Mouse (Mus musculus) thymus, postnatal 0 days (tissue): Measurements from ENCODE around the gene Kdm2b. TPM values are rescaled to one million over a fixed set of nuclear protein-coding genes. Genes with fewer than 3 reads are reported as not detected.
A peak's percentile ranks its signal among the peaks of the same experiment; 100 is the strongest.

Experiments
- DNase-seq: peaks from one replicate; pipeline ENCODE4 v3.0.0-alpha.2; 2015; ENCODE audit warnings: low spot score
- polyA plus RNA-seq: library from polyadenylated mRNA; unstranded; fragments of >200 nt; fragmentation: Nextera tagmentation; extraction: Ambion mirVana; gene quantifications from 2 replicates; pipeline ENCODE4 v1.2.1, GENCODE M21; 2015

Gene Kdm2b
- polyA plus RNA-seq, 1 experiment from 2014 or later, result 29.6 TPM

- DNase-seq, result no peak
Observed at GRCm38 (mm10) chr5:122928293-122928692, 61.3 kb downstream of the Kdm2b start.

- no peak for DNase-seq
Observed at GRCm38 (mm10) chr5:122927703-122928102, 61.9 kb downstream of the Kdm2b start.

- DNase-seq, result no peak
Observed at GRCm38 (mm10) chr5:122927092-122927491, 62.5 kb downstream of the Kdm2b start.

- peak; percentile 48 for DNase-seq
Observed at GRCm38 (mm10) chr5:122926341-122926740, 63.3 kb downstream of the Kdm2b start.

DNA sequence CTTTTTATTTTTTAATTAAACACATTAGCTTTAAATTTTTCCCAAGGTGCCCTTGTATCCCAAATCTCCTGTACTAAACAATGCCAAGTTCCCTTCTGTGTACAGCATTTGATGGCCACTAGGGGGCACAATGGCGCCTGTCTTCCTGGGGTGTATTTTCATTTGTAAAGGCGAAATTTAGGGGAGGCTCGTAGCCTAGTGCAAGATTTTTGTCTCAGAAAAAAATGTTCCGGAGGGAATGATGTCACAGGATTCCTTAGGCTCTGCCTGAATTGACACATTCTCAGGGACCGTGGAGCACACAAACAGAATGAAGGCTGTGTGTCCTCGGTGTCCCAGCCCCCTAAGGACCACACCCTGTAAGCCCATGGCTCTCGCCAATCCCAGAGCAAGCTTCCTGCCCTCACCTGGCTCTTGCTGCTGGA lies 64.1 kb downstream of the Kdm2b start:
- peak; percentile 65 for DNase-seq

DNA sequence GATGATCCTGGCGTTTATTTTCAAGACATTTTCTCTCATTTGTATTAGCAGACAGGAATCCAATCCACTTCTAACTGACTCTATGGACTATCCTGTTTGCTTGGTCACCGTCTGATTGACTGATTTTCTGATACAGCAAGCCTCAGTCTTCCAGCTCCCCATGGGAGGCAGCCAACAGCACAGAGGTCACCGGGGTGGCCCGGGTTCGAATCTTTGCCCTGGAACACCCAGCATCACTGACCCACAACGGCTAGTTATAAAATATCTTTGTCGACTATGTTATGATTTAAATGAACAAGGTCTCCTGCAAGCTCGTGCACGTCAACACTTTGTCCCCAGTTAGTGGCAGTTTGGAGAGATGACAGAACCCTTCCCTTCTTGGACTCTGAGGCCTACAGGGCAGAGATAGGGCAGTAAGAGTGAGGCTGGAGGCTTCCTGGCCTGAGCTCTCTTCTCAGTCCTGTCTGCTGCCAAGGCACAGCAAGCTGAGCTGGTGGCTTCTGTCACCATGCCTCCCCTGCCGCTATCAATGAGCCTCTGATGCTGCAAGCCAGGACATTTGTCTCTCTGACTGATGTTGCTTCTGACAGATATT lies 65.7 kb downstream of the Kdm2b start:
- no peak for DNase-seq

- DNase-seq, result no peak
Observed at GRCm38 (mm10) chr5:122921941-122922340, 67.7 kb downstream of the Kdm2b start.

- no peak for DNase-seq
Observed at GRCm38 (mm10) chr5:122920557-122920956, 69.1 kb downstream of the Kdm2b start.

GRCm38 (mm10) chr5:122917982-122918711 lies 71.5 kb downstream of the Kdm2b start:
- DNase-seq, result no peak

DNA sequence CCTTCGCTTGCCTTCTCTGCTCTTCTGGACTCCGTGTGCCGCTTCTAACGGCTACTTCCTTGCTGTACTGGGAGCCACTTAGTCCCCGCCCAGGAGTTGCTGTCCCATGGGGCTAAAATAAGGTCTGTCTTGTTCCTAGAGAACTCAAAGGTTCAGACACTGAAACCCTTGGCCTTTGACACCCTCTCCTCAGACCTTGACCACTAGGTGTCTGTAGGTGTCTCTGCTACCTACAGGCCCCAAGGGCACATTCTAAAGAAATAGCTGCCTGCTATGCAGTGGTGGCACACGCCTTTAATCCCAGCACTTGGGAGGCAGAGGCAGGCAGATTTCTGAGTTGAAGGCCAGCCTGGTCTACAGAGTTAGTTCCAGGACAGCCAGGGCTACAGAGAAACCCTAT lies 73.5 kb downstream of the Kdm2b start:
- DNase-seq, result no peak

DNA sequence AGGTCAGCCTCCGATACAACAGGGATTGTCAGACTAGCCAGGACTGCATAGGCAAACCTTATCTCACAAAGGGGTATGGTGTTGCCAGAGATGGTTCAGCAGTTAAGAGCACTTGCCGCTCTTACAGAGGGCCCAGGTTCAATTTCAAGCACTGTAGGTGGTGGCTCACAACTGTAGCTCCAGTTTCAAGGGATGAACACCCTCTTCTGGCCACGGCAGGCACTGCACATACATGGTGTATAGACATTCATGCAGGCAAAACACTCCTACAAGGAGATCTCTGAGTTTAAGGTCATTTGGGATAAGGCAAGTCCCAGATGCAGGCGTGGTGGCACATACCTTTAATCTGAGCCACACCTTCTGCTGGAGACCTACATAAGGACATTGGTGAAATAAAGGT lies 76.8 kb downstream of the Kdm2b start:
- DNase-seq, result no peak

- DNase-seq, result no peak
Observed at GRCm38 (mm10) chr5:122909481-122909880, 80.1 kb downstream of the Kdm2b start.

DNA sequence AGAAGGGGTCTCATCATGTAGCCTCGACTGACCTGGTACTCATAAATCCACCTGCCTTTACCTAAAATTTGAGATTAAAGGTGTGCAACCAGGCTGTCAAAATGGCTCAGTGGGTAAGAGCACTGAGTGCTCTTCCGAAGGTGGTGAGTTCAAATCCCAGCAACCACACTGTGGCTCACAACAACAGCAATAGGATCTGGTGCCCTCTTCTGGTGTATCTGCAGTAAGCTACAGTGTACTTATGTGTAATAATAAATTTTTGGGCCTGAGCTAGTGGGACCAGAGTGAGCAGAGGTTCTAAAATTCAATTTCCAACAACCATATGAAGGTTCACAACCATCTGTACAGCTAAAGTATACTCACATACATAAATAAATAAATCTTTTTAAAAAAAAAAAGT lies 81.6 kb downstream of the Kdm2b start:
- DNase-seq, result no peak

DNA sequence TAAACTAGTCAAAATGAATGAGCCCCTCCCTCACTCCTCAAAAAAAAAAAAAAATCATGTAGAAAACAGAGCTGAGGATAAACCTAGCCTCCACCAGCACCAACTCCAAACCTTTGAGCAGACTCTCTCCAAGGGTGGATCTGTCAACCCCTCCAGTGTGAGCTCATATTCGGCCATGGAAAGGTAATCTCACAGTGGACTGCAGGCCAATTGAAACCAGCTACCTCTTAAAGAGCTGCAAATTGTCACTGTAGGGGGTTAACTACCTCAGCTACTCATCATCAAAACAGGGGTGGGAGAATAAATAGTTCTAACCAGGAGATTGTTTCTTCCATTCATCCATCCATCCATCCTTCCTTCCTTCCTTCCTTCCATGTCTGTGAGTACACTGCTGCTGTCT lies 82.4 kb downstream of the Kdm2b start:
- DNase-seq, result no peak

DNA sequence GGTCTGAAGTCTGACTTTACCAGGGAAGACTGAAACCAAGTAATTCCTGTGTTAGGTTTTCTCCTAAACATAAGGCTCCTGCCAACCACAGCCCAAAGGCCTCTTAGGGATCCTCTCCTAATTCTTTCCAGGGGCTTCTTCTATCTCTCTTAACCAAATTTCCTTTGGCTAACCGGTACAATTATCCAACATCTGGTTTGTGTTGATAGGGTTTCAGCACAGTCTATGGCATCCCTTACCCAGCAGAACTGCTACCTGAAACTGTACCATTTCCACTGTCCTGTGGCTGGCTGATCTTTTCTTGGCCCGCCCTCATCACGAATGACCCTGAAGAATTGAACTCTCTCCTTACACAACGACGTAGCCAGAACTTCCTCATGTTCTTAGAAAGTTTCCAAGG lies 86.5 kb downstream of the Kdm2b start:
- no peak for DNase-seq

GRCm38 (mm10) chr5:122902228-122902627 lies 87.4 kb downstream of the Kdm2b start:
- no peak for DNase-seq

GRCm38 (mm10) chr5:122901666-122902065 lies 88.0 kb downstream of the Kdm2b start:
- peak; percentile 20 for DNase-seq

- no peak for DNase-seq
Observed at GRCm38 (mm10) chr5:122901179-122901578, 88.4 kb downstream of the Kdm2b start.

DNA sequence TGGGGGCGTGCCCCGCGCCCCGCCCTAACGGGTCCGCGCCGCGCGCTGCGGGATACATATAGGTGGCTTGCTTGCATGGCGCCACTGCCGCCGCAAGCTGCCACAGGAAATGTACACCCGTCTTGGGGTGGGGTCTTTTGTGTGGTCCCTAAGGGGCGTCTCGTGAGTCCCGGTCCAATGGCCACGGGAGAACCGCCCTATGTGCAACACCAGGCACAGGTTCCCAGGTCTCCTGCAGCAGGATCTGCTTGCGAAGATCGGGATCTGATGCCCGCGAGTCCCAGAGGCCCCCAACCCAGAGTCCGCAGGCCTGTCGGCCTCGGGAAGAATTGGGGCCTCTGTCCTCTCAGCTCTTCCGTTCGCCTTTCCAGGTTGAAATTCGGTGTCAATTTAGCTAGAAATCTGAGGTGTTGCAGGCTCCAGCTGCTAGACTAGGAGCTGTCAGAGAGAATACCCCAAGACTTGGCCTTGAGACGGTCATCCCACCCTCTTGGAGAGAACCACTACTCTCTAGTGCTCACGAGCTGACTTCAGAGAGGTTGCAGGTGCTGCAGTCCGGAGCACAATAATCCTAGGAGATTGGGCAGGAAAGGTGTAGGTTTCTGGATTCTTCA lies 89.0 kb downstream of the Kdm2b start:
- DNase-seq, result no peak

- peak; percentile 92 for DNase-seq
Observed at GRCm38 (mm10) chr5:122899777-122900557, 89.7 kb downstream of the Kdm2b start.

- DNase-seq, result peak; percentile 44
Observed at GRCm38 (mm10) chr5:122898963-122899776, 90.5 kb downstream of the Kdm2b start.
